Mouse (Mus musculus): ENCODE data around the gene Tns1. TPM values are rescaled to one million over a fixed set of nuclear protein-coding genes. Genes with fewer than 3 reads are reported as not detected.

Gene Tns1
- total and polyA plus RNA-seq, 2 experiments: 17.9 to 47.9 TPM

- H3K36me3 ChIP-seq (ENCODE audit: control insufficient read depth, insufficient read depth, low read length): no peaks in the 10 kb centered on the region
- H3K4me3 ChIP-seq (ENCODE audit: insufficient read depth, low read depth, low read length): no peak overlapping the region
- H3K79me2 ChIP-seq (ENCODE audit: control insufficient read depth, insufficient read depth, low read length): no peaks in the 10 kb centered on the region
- no peak overlapping the region for H3K9ac ChIP-seq (ENCODE audit: low read depth, low read length)
- TF ChIP-seq POLR2A (IDR thresholded peaks at IDR 0.05; ENCODE audit: extremely low read depth, insufficient read depth, low read length) (no peak), CTCF (IDR thresholded peaks at IDR 0.05; ENCODE audit: low read depth, low read length) (no peak)
- H3K4me1 ChIP-seq (ENCODE audit: control insufficient read depth, insufficient read depth, low read length): no peaks in the 10 kb centered on the region
- H3K27me3 ChIP-seq (ENCODE audit: control insufficient read depth, insufficient read depth, low read length): no peaks in the 10 kb centered on the region
- no peak overlapping the region for H3K27ac ChIP-seq (replicated peaks; ENCODE audit: insufficient read depth, low read depth, low read length)
- WGBS: 76% methylated on average over 14 of the region's 14 CpGs
- no peak for DNase-seq (ENCODE audit: extremely low read depth, low read depth, low spot score)
Measured at GRCm38 (mm10) chr1:74156381-74156910, 32.2 kb upstream of the Tns1 start.

- 82% methylated on average over 6 of the region's 6 CpGs for WGBS
- H3K9ac ChIP-seq (ENCODE audit: low read depth, low read length): no peak overlapping the region
- no peaks in the 10 kb centered on the region for H3K4me1 ChIP-seq (ENCODE audit: control insufficient read depth, insufficient read depth, low read length)
- no peak overlapping the region for H3K4me3 ChIP-seq (ENCODE audit: insufficient read depth, low read depth, low read length)
- H3K27ac ChIP-seq (replicated peaks; ENCODE audit: insufficient read depth, low read depth, low read length): no peak overlapping the region
- no peaks in the 10 kb centered on the region for H3K27me3 ChIP-seq (ENCODE audit: control insufficient read depth, insufficient read depth, low read length)
- no peaks in the 10 kb centered on the region for H3K36me3 ChIP-seq (ENCODE audit: control insufficient read depth, insufficient read depth, low read length)
- TF ChIP-seq CTCF (IDR thresholded peaks at IDR 0.05; ENCODE audit: low read depth, low read length) (no peak), POLR2A (IDR thresholded peaks at IDR 0.05; ENCODE audit: extremely low read depth, insufficient read depth, low read length) (no peak)
- H3K79me2 ChIP-seq (ENCODE audit: control insufficient read depth, insufficient read depth, low read length): no peaks in the 10 kb centered on the region
- DNase-seq (ENCODE audit: extremely low read depth, low read depth, low spot score): no peak
Measured at GRCm38 (mm10) chr1:74155435-74156012, 31.3 kb upstream of the Tns1 start.

- no peaks in the 10 kb centered on the region for H3K79me2 ChIP-seq (ENCODE audit: control insufficient read depth, insufficient read depth, low read length)
- H3K36me3 ChIP-seq (ENCODE audit: control insufficient read depth, insufficient read depth, low read length): no peaks in the 10 kb centered on the region
- no peak within 1 kb of the TSS for H3K4me3 ChIP-seq (ENCODE audit: insufficient read depth, low read depth, low read length)
- 74% methylated on average over 8 of the region's 8 CpGs for WGBS
- no peak within 1 kb of the TSS for H3K27ac ChIP-seq (replicated peaks; ENCODE audit: insufficient read depth, low read depth, low read length)
- no peaks in the 10 kb centered on the region for H3K4me1 ChIP-seq (ENCODE audit: control insufficient read depth, insufficient read depth, low read length)
- DNase-seq (ENCODE audit: extremely low read depth, low read depth, low spot score): no peak
- no peak within 1 kb of the TSS for H3K9ac ChIP-seq (ENCODE audit: low read depth, low read length)
- no peaks in the 10 kb centered on the region for H3K27me3 ChIP-seq (ENCODE audit: control insufficient read depth, insufficient read depth, low read length)
- TF ChIP-seq POLR2A (IDR thresholded peaks at IDR 0.05; ENCODE audit: extremely low read depth, insufficient read depth, low read length) (no peak), CTCF (IDR thresholded peaks at IDR 0.05; ENCODE audit: low read depth, low read length) (no peak)
Measured at GRCm38 (mm10) chr1:74153461-74154184, 29.4 kb upstream of the Tns1 start, which contains the start of gene Cxcr2. Cxcr2 (plus strand) TSS chr1:74153989.

- no peak overlapping the region for H3K4me3 ChIP-seq (ENCODE audit: insufficient read depth, low read depth, low read length)
- TF ChIP-seq POLR2A (IDR thresholded peaks at IDR 0.05; ENCODE audit: extremely low read depth, insufficient read depth, low read length) (no peak), CTCF (IDR thresholded peaks at IDR 0.05; ENCODE audit: low read depth, low read length) (no peak)
- DNase-seq (ENCODE audit: extremely low read depth, low read depth, low spot score): no peak
- no peaks in the 10 kb centered on the region for H3K36me3 ChIP-seq (ENCODE audit: control insufficient read depth, insufficient read depth, low read length)
- no peaks in the 10 kb centered on the region for H3K27me3 ChIP-seq (ENCODE audit: control insufficient read depth, insufficient read depth, low read length)
- H3K4me1 ChIP-seq (ENCODE audit: control insufficient read depth, insufficient read depth, low read length): no peaks in the 10 kb centered on the region
- H3K27ac ChIP-seq (replicated peaks; ENCODE audit: insufficient read depth, low read depth, low read length): no peak overlapping the region
- H3K79me2 ChIP-seq (ENCODE audit: control insufficient read depth, insufficient read depth, low read length): no peaks in the 10 kb centered on the region
- WGBS: 45% methylated on average over 3 of the region's 3 CpGs
- H3K9ac ChIP-seq (ENCODE audit: low read depth, low read length): no peak overlapping the region
Measured at GRCm38 (mm10) chr1:74151091-74151490, 26.8 kb upstream of the Tns1 start.

GRCm38 (mm10) chr1:74150101-74150500 is 25.9 kb upstream of the Tns1 start:
- Histone ChIP-seq H3K36me3 (ENCODE audit: control insufficient read depth, insufficient read depth, low read length) (no peaks in the 10 kb centered on the region), H3K9ac (ENCODE audit: low read depth, low read length) (no peak overlapping the region), H3K4me3 (ENCODE audit: insufficient read depth, low read depth, low read length) (no peak overlapping the region), H3K27me3 (ENCODE audit: control insufficient read depth, insufficient read depth, low read length) (no peaks in the 10 kb centered on the region), H3K27ac (replicated peaks; ENCODE audit: insufficient read depth, low read depth, low read length) (no peak overlapping the region), H3K79me2 (ENCODE audit: control insufficient read depth, insufficient read depth, low read length) (no peaks in the 10 kb centered on the region), H3K4me1 (ENCODE audit: control insufficient read depth, insufficient read depth, low read length) (no peaks in the 10 kb centered on the region)
- whole genome bisulfite sequencing: 84% methylated on average over 3 of the region's 3 CpGs
- TF ChIP-seq POLR2A (IDR thresholded peaks at IDR 0.05; ENCODE audit: extremely low read depth, insufficient read depth, low read length) (no peak), CTCF (IDR thresholded peaks at IDR 0.05; ENCODE audit: low read depth, low read length) (no peak)
- no peak for DNase-seq (ENCODE audit: extremely low read depth, low read depth, low spot score)

Data from liver, adult 2 months (tissue).